Mouse (Mus musculus) kidney, adult 2 months (tissue): ENCODE measurements around the gene Stau1. TPM values are rescaled to one million over a fixed set of nuclear protein-coding genes. Genes with fewer than 3 reads are reported as not detected.

Experiments used
- DNase-seq: peaks from one replicate; pipeline ENCODE4 v3.0.0; 2021
- H3K27ac ChIP-seq: fragments of 200-500 bp; 2 replicates; pipeline ENCODE4 v1.5.1; 2012; ENCODE audit warnings: low read depth, low read length, control low read depth, inconsistent platforms; ENCODE audit not compliant: insufficient read depth
- H3K27me3 ChIP-seq: fragments of 200-500 bp; replicated peaks from 2 replicates; pipeline ENCODE4 v1.6.1; 2012; ENCODE audit warnings: mild to moderate bottlenecking, moderate library complexity, low read length, inconsistent platforms; ENCODE audit not compliant: control insufficient read depth, insufficient read depth
- H3K36me3 ChIP-seq: fragments of 200-500 bp; 2 replicates; pipeline ENCODE4 v1.6.1; 2012; ENCODE audit warnings: mild to moderate bottlenecking, moderate library complexity, low read length, inconsistent platforms; ENCODE audit not compliant: control insufficient read depth, insufficient read depth
- H3K4me1 ChIP-seq: fragments of 200-500 bp; 2 replicates; pipeline ENCODE4 v1.6.1; 2011; ENCODE audit warnings: low read length; ENCODE audit not compliant: control insufficient read depth, insufficient read depth
- H3K4me3 ChIP-seq: fragments of 200-500 bp; 2 replicates; pipeline ENCODE4 v1.5.1; 2011; ENCODE audit warnings: mild to moderate bottlenecking, low read depth, low read length, control low read depth; ENCODE audit not compliant: insufficient read depth
- CTCF ChIP-seq: fragments of 200-500 bp; conservative IDR thresholded peaks from 2 replicates; pipeline ENCODE4 v1.5.1; 2011; ENCODE audit warnings: low read depth, mild to moderate bottlenecking, control low read depth, low read length, moderate library complexity, mixed read lengths; ENCODE audit not compliant: insufficient read depth, insufficient read length
- POLR2A ChIP-seq: fragments of 200-500 bp; IDR thresholded peaks from one replicate; pipeline ENCODE4 v1.6.1; 2011; ENCODE audit warnings: low read depth, low read length, control low read depth
- WGBS: fragments of 180-500 bp; shearing (Covaris S2); methylation state at CpG from one replicate; pipeline ENCODE4 v1.1.7; 2018; 5-methylcytosine and 5-hydroxymethylcytosine counted together
- polyA plus RNA-seq: library from polyadenylated mRNA; depleted of rRNA; stranded (reverse); fragments of >200 nt; gene quantifications from 2 replicates; pipeline ENCODE4 v1.2.3, GENCODE M21; 2012

Gene Stau1
- polyA plus RNA-seq, 1 experiment, result 34.2 TPM

- 39% methylated on average over 1 of the region's 1 CpGs for WGBS
- Histone ChIP-seq H3K27me3 (no peaks in the 10 kb centered on the region), H3K4me3 (no peak overlapping the region), H3K4me1 (no peaks in the 10 kb centered on the region), H3K36me3 (peaks cover 6% of the 10 kb centered on the region), H3K27ac (no peak overlapping the region)
- TF ChIP-seq CTCF (no peak), POLR2A (no peak)
- no peak for DNase-seq
Observed at GRCm38 (mm10) chr2:166948246-166948645, 47.9 kb downstream of the Stau1 start.

- H3K4me1 ChIP-seq, result no peaks in the 10 kb centered on the region
- no peak for TF ChIP-seq POLR2A
- peak; percentile 52 for TF ChIP-seq CTCF
- 46% methylated on average over 4 of the region's 4 CpGs for WGBS
- H3K4me3 ChIP-seq, result no peak overlapping the region
- H3K27me3 ChIP-seq, result no peaks in the 10 kb centered on the region
- peaks cover 6% of the 10 kb centered on the region for H3K36me3 ChIP-seq
- H3K27ac ChIP-seq, result no peak overlapping the region
- peak; percentile 10 for DNase-seq
Observed at GRCm38 (mm10) chr2:166945456-166945855, 50.6 kb downstream of the Stau1 start.

DNA sequence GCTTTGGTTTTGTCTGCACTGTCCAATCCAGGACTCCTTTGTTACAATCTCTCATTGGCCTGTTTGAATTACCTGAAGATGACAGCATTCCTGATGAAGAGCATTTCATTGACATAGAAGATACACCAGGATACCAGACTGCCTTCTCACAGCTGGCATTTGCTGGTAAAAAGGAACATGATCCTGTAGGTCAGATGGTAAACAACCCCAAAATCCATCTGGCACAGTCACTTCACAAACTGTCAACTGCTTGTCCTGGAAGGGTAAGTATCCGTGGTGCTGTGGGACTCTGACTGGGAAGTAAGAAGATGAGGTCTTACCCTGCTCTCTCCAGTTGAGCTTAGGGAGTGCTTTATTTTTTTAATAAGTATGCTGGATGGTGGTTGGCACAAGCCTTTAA, 51.8 kb downstream of the Stau1 start:
- H3K4me1 ChIP-seq, result no peaks in the 10 kb centered on the region
- no peak overlapping the region for H3K27ac ChIP-seq
- no peaks in the 10 kb centered on the region for H3K27me3 ChIP-seq
- no peak overlapping the region for H3K4me3 ChIP-seq
- 79% methylated on average over 1 of the region's 1 CpGs for WGBS
- TF ChIP-seq CTCF (no peak), POLR2A (no peak)
- DNase-seq, result no peak
- H3K36me3 ChIP-seq, result peaks cover 4% of the 10 kb centered on the region; the same call in 1 of the 2 replicates

DNA sequence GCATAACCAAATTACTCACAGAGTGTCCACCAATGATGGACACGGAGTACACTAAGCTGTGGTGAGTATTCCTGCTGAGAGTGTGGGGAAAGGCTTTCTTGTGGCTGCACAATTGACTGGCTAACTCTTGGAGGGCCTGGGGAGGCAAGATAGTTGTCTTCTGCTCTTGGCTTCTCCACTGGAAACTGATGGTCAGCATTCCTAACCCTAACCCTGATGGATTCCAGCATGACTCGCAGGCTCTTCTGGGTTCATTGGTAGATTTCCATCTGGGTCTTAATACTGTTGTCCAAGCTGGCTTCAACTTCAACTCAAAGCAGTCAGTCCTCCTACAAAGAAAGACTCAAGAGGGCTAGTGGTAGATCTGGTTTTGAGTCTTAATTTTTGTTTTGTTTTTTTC, 53.0 kb downstream of the Stau1 start:
- Histone ChIP-seq H3K27ac (no peak overlapping the region), H3K4me1 (no peaks in the 10 kb centered on the region), H3K4me3 (no peak overlapping the region), H3K27me3 (no peaks in the 10 kb centered on the region), H3K36me3 (peaks cover under 1% of the 10 kb centered on the region; the same call in 1 of the 2 replicates)
- TF ChIP-seq CTCF (no peak), POLR2A (no peak)
- no peak for DNase-seq
- WGBS, result 83% methylated on average over 2 of the region's 2 CpGs

GRCm38 (mm10) chr2:166936166-166936565, 59.9 kb downstream of the Stau1 start:
- H3K4me3 ChIP-seq, result no peak overlapping the region
- no peaks in the 10 kb centered on the region for H3K27me3 ChIP-seq
- H3K4me1 ChIP-seq, result no peaks in the 10 kb centered on the region
- DNase-seq, result no peak
- 62% methylated on average over 2 of the region's 2 CpGs for WGBS
- peaks cover 1% of the 10 kb centered on the region; the same call in 1 of the 2 replicates for H3K36me3 ChIP-seq
- no peak overlapping the region for H3K27ac ChIP-seq
- TF ChIP-seq POLR2A, result no peak
- TF ChIP-seq CTCF, result no peak

GRCm38 (mm10) chr2:166935582-166935981, 60.5 kb downstream of the Stau1 start:
- Histone ChIP-seq H3K27me3 (no peaks in the 10 kb centered on the region), H3K27ac (no peak overlapping the region), H3K4me3 (no peak overlapping the region), H3K36me3 (peaks cover 3% of the 10 kb centered on the region; the same call in 1 of the 2 replicates), H3K4me1 (no peaks in the 10 kb centered on the region)
- WGBS, result 92% methylated on average over 7 of the region's 7 CpGs
- no peak for DNase-seq
- no peak for TF ChIP-seq CTCF
- TF ChIP-seq POLR2A, result no peak

- no peak for DNase-seq
- Histone ChIP-seq H3K27me3 (no peaks in the 10 kb centered on the region), H3K4me3 (no peak overlapping the region), H3K36me3 (peaks cover 5% of the 10 kb centered on the region), H3K27ac (no peak overlapping the region), H3K4me1 (no peaks in the 10 kb centered on the region)
- TF ChIP-seq CTCF (no peak), POLR2A (no peak)
- 87% methylated on average over 5 of the region's 5 CpGs for WGBS
Observed at GRCm38 (mm10) chr2:166934416-166934815, 61.7 kb downstream of the Stau1 start.
